Mouse (Mus musculus): ENCODE results near the gene Zfp607b.

GRCm38 (mm10) chr7:27650949-27651348 lies 38.2 kb upstream of the Zfp607b start:
- TF ChIP-seq POLR2A (IDR thresholded peaks at IDR 0.05; ENCODE audit: insufficient read depth, low read length) (no peak), CTCF (IDR thresholded peaks at IDR 0.05; ENCODE audit: low read depth, low read length) (peak; percentile 65), EP300 (IDR thresholded peaks at IDR 0.05; ENCODE audit: insufficient read depth, low read depth, low read length) (no peak)
